Mouse (Mus musculus) forebrain, postnatal 0 days (tissue): ENCODE results near the gene Tas1r3. TPM values are rescaled to one million over a fixed set of nuclear protein-coding genes. Genes with fewer than 3 reads are reported as not detected.

ENCODE experiments used
- ATAC-seq: fragments of 200-750 bp; cut with Nextera tagmentation; 2 replicates; pipeline ENCODE4 v1.8.0; 2017; ENCODE audit warnings: mild to moderate bottlenecking, moderate library complexity
- DNase-seq: peaks from one replicate; pipeline ENCODE4 v3.0.0-alpha.2; 2015
- H3K27ac ChIP-seq: fragments of 300-500 bp; sonication (generic); 2 replicates; pipeline ENCODE4 v1.5.1; 2014; ENCODE audit warnings: low read depth, mild to moderate bottlenecking, antibody characterized with exemption, low read length, moderate library complexity, mixed read lengths
- H3K27me3 ChIP-seq: fragments of 300-500 bp; sonication (generic); 2 replicates; pipeline ENCODE4 v1.6.1; 2014; ENCODE audit warnings: mild to moderate bottlenecking, low read length, mixed read lengths; ENCODE audit not compliant: insufficient read depth
- H3K36me3 ChIP-seq: fragments of 300-500 bp; sonication (generic); 2 replicates; pipeline ENCODE4 v1.6.1; 2014; ENCODE audit warnings: mild to moderate bottlenecking, moderate library complexity; ENCODE audit not compliant: insufficient read depth
- H3K4me1 ChIP-seq: fragments of 300-500 bp; sonication (generic); 2 replicates; pipeline ENCODE4 v1.6.1; 2014; ENCODE audit warnings: antibody characterized with exemption; ENCODE audit not compliant: insufficient read depth
- H3K4me2 ChIP-seq: fragments of 300-500 bp; sonication (generic); 2 replicates; pipeline ENCODE4 v1.6.1; 2014; ENCODE audit warnings: low read depth, mild to moderate bottlenecking, moderate library complexity
- H3K4me3 ChIP-seq: fragments of 300-500 bp; sonication (generic); 2 replicates; pipeline ENCODE4 v1.5.1; 2014; ENCODE audit warnings: low read depth, low read length, mixed read lengths
- H3K9ac ChIP-seq: fragments of 300-500 bp; sonication (generic); 2 replicates; pipeline ENCODE4 v1.6.1; 2014; ENCODE audit warnings: mild to moderate bottlenecking
- H3K9me3 ChIP-seq: fragments of 300-500 bp; sonication (generic); 2 replicates; pipeline ENCODE4 v1.6.1; 2016; ENCODE audit warnings: low read length
- CTCF ChIP-seq: sonication (generic); IDR thresholded peaks from 2 replicates; pipeline ENCODE4 v1.5.1; 2016; ENCODE audit warnings: antibody characterized with exemption, control low read depth, low read depth
- WGBS: fragments of 180-500 bp; shearing (Covaris S2); extraction: QIAGEN DNeasy Blood & Tissue Kit; methylation state at CpG from one replicate; pipeline ENCODE4 v1.1.7; 2014; 5-methylcytosine and 5-hydroxymethylcytosine counted together
- polyA plus RNA-seq: library from polyadenylated mRNA; unstranded; fragments of >200 nt; fragmentation: Nextera tagmentation; extraction: Ambion mirVana; gene quantifications from 2 replicates; pipeline ENCODE4 v1.2.1, GENCODE M21; 2015
- total RNA-seq: library from RNA; depleted of rRNA; stranded (reverse); fragments of >200 nt; gene quantifications from 2 replicates; pipeline ENCODE4 v1.2.3, GENCODE M21; 2014

Tas1r3 gene
- total and polyA plus RNA-seq, 2 experiments from 2014 or later, result 0.22 to 0.67 TPM

DNA sequence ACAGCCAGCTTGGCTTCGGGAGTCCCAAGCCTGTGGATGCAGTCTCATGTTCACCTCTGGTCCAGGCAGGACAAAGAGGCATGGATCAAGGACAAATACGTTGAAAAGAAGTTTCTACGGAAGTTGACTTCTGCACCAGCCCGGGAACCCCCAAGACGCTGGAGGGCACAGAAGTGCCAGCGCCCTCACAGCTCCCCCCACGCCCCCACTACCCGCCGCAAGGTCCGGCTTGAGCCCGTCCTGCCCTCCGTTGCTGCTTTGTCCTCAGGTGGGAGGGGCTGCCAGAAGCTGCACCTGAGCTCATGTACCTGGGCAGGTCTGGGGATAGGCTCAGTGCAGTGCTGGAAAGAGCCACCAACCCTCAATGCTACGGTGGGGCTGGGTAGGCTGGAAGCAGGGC lies 40.1 kb upstream of the Tas1r3 start:
- Histone ChIP-seq H3K9ac (no peak overlapping the region), H3K9me3 (no peaks in the 10 kb centered on the region), H3K36me3 (peaks cover 92% of the 10 kb centered on the region), H3K4me2 (no peak overlapping the region), H3K27me3 (no peaks in the 10 kb centered on the region), H3K4me1 (no peaks in the 10 kb centered on the region), H3K27ac (no peak overlapping the region), H3K4me3 (no peak overlapping the region)
- DNase-seq (no peak), ATAC-seq (no peak)
- WGBS, result 96% methylated on average over 13 of the region's 13 CpGs
- no peak for TF ChIP-seq CTCF

DNA sequence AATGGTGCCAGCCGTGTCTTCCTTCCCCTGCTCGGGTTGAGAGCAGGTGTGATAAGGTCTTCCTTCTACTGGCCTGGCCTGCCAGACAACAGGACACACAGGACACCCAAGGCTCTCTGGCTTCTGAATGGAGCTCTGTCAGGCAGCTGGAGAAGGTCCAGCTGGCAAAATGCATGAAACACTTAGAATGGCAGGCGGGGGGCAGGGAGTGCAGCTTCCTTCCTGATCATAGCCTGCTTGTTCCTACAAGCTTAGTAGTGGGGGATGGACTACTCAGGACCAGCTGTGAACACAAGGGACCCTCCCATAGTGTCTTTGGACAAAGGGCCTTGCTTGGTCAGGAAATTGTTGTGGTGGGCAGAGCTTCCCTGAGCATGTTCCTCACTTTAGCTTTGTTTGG lies 38.0 kb upstream of the Tas1r3 start:
- ATAC-seq, result peak; percentile 71
- TF ChIP-seq CTCF, result no peak
- Histone ChIP-seq H3K27ac (no peak overlapping the region), H3K36me3 (peaks cover 94% of the 10 kb centered on the region), H3K4me2 (no peak overlapping the region), H3K4me3 (no peak overlapping the region), H3K9me3 (no peaks in the 10 kb centered on the region), H3K27me3 (no peaks in the 10 kb centered on the region), H3K4me1 (no peaks in the 10 kb centered on the region), H3K9ac (no peak overlapping the region)
- DNase-seq, result peak; percentile 34
- 61% methylated on average over 3 of the region's 3 CpGs for WGBS

DNA sequence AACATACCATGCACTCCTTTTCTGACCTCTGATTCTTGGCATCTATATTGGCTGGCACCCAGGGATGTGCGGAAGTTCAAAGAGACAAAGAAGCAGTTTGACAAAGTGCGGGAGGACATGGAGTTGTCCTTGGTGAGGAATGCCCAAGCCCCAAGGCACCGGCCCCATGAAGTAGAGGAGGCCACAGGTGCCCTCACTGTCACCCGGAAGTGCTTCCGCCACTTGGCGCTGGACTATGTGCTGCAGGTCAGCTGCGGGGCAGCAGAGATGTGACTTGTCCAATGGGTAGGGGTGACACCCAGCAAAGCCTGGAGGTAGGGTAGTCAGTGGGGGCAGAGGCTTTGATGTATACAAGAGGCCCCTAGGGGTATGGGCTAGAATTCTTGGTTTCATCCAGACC lies 36.2 kb upstream of the Tas1r3 start:
- Histone ChIP-seq H3K4me1 (peaks cover 15% of the 10 kb centered on the region), H3K36me3 (peaks cover 83% of the 10 kb centered on the region), H3K27me3 (no peaks in the 10 kb centered on the region), H3K4me3 (no peak overlapping the region), H3K4me2 (no peak overlapping the region), H3K9me3 (no peaks in the 10 kb centered on the region), H3K27ac (no peak overlapping the region), H3K9ac (no peak overlapping the region)
- TF ChIP-seq CTCF, result no peak
- DNase-seq, result no peak
- no peak for ATAC-seq
- WGBS, result 96% methylated on average over 7 of the region's 7 CpGs

DNA sequence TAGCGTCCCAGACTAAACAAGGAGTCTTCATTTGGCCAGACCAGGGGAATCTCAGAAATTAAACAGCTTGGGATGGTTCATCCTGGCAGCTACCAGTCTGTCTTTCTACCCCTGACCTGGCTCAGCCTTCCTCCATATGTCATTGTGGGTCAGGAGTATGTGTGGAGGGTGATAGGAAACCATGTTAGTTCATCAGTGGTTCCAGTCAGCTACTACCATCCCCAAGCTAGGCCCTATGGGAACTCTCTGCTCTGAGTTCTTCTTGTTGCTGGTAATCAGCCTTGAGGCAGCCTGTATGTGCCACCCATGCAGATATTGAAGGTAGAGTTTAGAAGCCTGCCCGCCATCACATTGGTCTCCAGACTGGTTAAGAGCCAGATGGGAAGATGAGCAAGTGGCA lies 35.2 kb upstream of the Tas1r3 start:
- DNase-seq, result no peak
- WGBS, result 94% methylated on average over 2 of the region's 2 CpGs

DNA sequence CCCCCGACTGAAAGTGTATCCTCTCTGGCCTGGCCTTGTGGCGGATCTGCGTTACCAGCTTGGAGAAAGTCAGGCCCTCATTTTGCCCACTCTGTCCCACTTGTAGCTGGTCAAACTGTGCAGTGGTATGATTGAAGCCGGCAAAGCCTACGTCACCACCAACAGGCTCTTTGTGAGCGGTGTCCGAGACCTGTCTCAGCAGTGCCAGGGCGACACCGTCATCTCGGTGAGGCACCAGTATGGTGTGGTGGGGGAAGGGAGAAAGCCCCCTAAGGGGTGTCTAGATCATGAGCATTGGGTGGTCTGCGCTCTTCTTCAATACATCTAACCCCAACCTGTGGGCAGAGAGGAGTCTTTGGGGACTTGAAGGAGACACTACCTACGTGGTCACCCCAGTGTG lies 33.3 kb upstream of the Tas1r3 start:
- 96% methylated on average over 12 of the region's 12 CpGs for WGBS
- no peak overlapping the region for H3K4me3 ChIP-seq
- H3K9me3 ChIP-seq, result no peaks in the 10 kb centered on the region
- no peak for TF ChIP-seq CTCF
- H3K4me1 ChIP-seq, result peaks cover 24% of the 10 kb centered on the region
- H3K4me2 ChIP-seq, result no peak overlapping the region
- H3K9ac ChIP-seq, result no peak overlapping the region
- no peak overlapping the region for H3K27ac ChIP-seq
- ATAC-seq (no peak), DNase-seq (no peak)
- H3K36me3 ChIP-seq, result peaks cover 55% of the 10 kb centered on the region
- H3K27me3 ChIP-seq, result no peaks in the 10 kb centered on the region

More for the DNA sequence above, 35.2 kb upstream of the Tas1r3 start:
- no peak for ATAC-seq
- Histone ChIP-seq H3K9ac (no peak overlapping the region), H3K36me3 (peaks cover 73% of the 10 kb centered on the region), H3K4me1 (peaks cover 24% of the 10 kb centered on the region), H3K27ac (no peak overlapping the region), H3K4me3 (no peak overlapping the region), H3K4me2 (no peak overlapping the region), H3K9me3 (no peaks in the 10 kb centered on the region), H3K27me3 (no peaks in the 10 kb centered on the region)
- TF ChIP-seq CTCF, result no peak

DNA sequence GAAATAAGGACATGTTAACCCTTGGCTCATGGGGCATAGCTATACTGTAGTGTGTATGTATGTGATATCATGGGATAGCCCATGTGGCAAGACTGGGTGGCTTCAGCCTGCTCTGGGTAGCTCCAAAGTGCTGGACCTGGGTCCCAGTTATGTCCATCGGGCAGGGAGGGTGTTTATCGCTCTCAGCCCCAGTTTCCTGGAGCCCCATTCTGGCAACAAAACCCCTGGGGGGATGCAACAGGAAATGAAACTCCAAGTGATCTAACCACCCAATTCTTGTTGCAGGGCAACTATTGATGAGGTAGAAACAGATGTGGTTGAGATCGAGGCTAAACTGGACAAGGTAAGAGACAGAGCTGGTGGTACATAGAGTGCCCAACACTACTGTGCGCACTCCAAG lies 32.7 kb upstream of the Tas1r3 start:
- 96% methylated on average over 4 of the region's 4 CpGs for WGBS
- H3K27me3 ChIP-seq, result no peaks in the 10 kb centered on the region
- no peak overlapping the region for H3K4me3 ChIP-seq
- H3K36me3 ChIP-seq, result peaks cover 48% of the 10 kb centered on the region
- H3K27ac ChIP-seq, result no peak overlapping the region
- H3K4me2 ChIP-seq, result peak overlapping the region; percentile 97
- peaks cover 24% of the 10 kb centered on the region for H3K4me1 ChIP-seq
- TF ChIP-seq CTCF, result no peak
- H3K9me3 ChIP-seq, result no peaks in the 10 kb centered on the region
- no peak for DNase-seq
- no peak overlapping the region for H3K9ac ChIP-seq
- ATAC-seq, result no peak

DNA sequence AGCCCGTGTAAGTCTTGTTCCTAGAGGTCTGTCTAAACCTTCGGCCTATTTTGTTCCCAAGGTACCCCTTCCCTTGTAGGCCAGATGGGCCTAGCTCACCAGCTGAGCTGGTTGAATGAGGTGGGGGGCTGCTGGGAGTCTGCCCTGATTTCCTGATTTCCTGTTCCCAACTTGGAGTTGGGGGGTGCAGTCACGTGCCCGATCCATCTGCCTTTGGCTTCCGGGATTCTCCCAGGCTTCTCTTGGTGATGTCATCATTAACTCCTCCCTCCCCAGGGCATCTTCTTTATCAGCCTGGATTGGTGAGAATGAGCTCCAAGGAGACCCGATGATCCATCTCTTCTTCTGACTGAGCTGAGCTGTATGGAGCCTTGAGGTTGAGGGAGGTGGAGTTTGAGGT lies 32.1 kb upstream of the Tas1r3 start:
- ATAC-seq (peak; percentile 8; the same call in 1 of the 2 replicates), DNase-seq (peak; percentile 78)
- H3K36me3 ChIP-seq, result peaks cover 42% of the 10 kb centered on the region
- H3K27me3 ChIP-seq, result no peaks in the 10 kb centered on the region
- peak overlapping the region; percentile 98 for H3K9ac ChIP-seq
- H3K4me3 ChIP-seq, result peak overlapping the region; percentile 92
- H3K4me2 ChIP-seq, result peak overlapping the region; percentile 97
- WGBS, result 36% methylated on average over 6 of the region's 6 CpGs
- peaks cover 30% of the 10 kb centered on the region for H3K4me1 ChIP-seq
- H3K27ac ChIP-seq, result peak overlapping the region; percentile 72
- H3K9me3 ChIP-seq, result no peaks in the 10 kb centered on the region
- no peak for TF ChIP-seq CTCF
